Mouse (Mus musculus) lung, embryonic 16.5 days (tissue): ENCODE data around the gene Rftn1. TPM values are rescaled to one million over a fixed set of nuclear protein-coding genes. Genes with fewer than 3 reads are reported as not detected.

Experiments
- ATAC-seq: fragments of 200-750 bp; cut with Nextera tagmentation; 2 replicates; pipeline ENCODE4 v1.8.0; 2017; ENCODE audit warnings: low read depth, mild to moderate bottlenecking, moderate library complexity
- H3K27ac ChIP-seq: fragments of 300-500 bp; sonication (generic); 2 replicates; pipeline ENCODE4 v1.5.1; 2014; ENCODE audit warnings: mild to moderate bottlenecking, control low read depth, low read length
- H3K27me3 ChIP-seq: fragments of 300-500 bp; sonication (generic); 2 replicates; pipeline ENCODE4 v1.6.1; 2014; ENCODE audit warnings: low read depth, low read length, mixed read lengths; ENCODE audit not compliant: control insufficient read depth, insufficient read depth
- H3K36me3 ChIP-seq: fragments of 300-500 bp; sonication (generic); 2 replicates; pipeline ENCODE4 v1.6.1; 2014; ENCODE audit warnings: low read length; ENCODE audit not compliant: control insufficient read depth, insufficient read depth
- H3K4me1 ChIP-seq: fragments of 300-500 bp; sonication (generic); replicated peaks from 2 replicates; pipeline ENCODE4 v1.6.1; 2014; ENCODE audit warnings: low read length, mixed read lengths; ENCODE audit not compliant: control insufficient read depth, insufficient read depth
- H3K4me2 ChIP-seq: fragments of 300-500 bp; sonication (generic); 2 replicates; pipeline ENCODE4 v1.6.1; 2014; ENCODE audit warnings: low read depth, low read length, control low read depth
- H3K4me3 ChIP-seq: fragments of 300-500 bp; sonication (generic); 2 replicates; pipeline ENCODE4 v1.5.1; 2014; ENCODE audit warnings: mild to moderate bottlenecking, low read length, control low read depth
- H3K9ac ChIP-seq: fragments of 300-500 bp; sonication (generic); 2 replicates; pipeline ENCODE4 v1.6.1; 2014; ENCODE audit warnings: low read length, control low read depth
- H3K9me3 ChIP-seq: fragments of 300-500 bp; sonication (generic); 2 replicates; pipeline ENCODE4 v1.6.1; 2016; ENCODE audit warnings: low read length; ENCODE audit not compliant: control insufficient read depth
- WGBS: fragments of 180-500 bp; shearing (Covaris S2); extraction: QIAGEN DNeasy Blood & Tissue Kit; methylation state at CpG from one replicate; pipeline ENCODE4 v1.1.7; 2014; 5-methylcytosine and 5-hydroxymethylcytosine counted together
- polyA plus RNA-seq: library from polyadenylated mRNA; unstranded; fragments of >200 nt; fragmentation: Nextera tagmentation; extraction: Ambion mirVana; gene quantifications from 2 replicates; pipeline ENCODE4 v1.2.1, GENCODE M21; 2015

Gene Rftn1
- polyA plus RNA-seq, 1 experiment from 2014 or later, result 18.2 TPM

DNA sequence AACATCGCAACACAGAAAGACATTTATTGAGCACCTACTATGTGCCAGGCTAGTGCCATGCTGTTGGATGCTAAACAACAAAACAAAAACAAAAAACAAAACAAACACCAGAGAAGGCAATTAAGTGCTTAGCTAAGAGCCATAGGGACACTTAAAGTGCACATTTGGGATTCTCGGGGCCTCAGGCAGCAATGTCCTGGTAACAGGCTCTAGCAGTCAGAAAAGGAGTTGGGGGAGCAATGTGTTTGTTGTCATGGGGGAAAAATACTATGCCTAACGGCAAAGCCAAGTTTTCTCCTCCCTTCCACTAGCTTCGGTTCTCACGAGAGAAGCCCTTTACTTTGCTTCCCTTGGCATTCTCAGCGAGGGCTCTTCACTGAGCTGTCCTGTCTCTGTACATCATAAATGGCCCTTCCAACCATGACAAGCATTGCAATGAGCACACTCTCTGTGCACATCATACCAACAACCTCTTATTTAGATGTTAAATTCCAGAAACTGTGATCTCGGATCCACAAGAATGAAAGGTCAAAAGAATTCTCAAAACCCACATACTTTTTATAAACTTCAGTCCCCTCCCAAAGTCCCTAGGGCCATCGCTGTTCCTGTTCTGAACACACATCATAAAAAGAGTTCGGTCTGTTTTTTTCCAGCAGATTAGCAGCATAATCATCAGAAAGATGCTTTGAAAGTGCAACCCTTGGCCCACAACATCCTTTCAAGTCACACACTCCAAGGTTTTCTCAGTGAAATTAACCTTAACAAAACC is 63.2 kb downstream of the Rftn1 start:
- H3K4me3 ChIP-seq, result no peak overlapping the region
- no peak for ATAC-seq
- H3K27me3 ChIP-seq, result no peaks in the 10 kb centered on the region
- 71% methylated on average over 9 of the region's 9 CpGs for WGBS
- peaks cover 3% of the 10 kb centered on the region; the same call in 1 of the 2 replicates for H3K4me1 ChIP-seq
- H3K9ac ChIP-seq, result no peak overlapping the region
- H3K4me2 ChIP-seq, result no peak overlapping the region
- H3K9me3 ChIP-seq, result no peaks in the 10 kb centered on the region
- no peaks in the 10 kb centered on the region for H3K36me3 ChIP-seq
- no peak overlapping the region for H3K27ac ChIP-seq

DNA sequence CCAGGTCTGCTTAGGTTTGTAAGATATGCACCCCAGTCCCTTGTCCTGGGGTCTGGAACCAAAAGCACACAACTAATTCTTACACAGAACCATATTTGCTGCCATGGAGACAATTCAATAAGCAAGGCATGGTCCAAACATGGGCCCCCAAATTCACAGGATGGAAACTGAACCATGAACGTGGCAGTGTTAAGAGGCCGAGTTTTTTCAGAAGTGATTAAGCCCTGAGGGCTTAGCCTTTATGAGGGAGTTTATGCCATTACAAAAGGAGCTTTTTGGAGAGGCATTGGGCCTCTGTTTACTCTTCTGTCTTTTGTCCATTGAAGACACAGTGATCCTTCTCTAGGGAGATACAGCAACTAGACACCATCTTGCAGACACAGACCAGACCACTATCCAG is 63.9 kb downstream of the Rftn1 start:
- Histone ChIP-seq H3K4me1 (peaks cover 3% of the 10 kb centered on the region; the same call in 1 of the 2 replicates), H3K4me2 (no peak overlapping the region), H3K36me3 (no peaks in the 10 kb centered on the region), H3K4me3 (no peak overlapping the region), H3K27ac (no peak overlapping the region), H3K27me3 (no peaks in the 10 kb centered on the region), H3K9ac (no peak overlapping the region), H3K9me3 (no peaks in the 10 kb centered on the region)
- 66% methylated on average over 2 of the region's 2 CpGs for WGBS
- no peak for ATAC-seq

DNA sequence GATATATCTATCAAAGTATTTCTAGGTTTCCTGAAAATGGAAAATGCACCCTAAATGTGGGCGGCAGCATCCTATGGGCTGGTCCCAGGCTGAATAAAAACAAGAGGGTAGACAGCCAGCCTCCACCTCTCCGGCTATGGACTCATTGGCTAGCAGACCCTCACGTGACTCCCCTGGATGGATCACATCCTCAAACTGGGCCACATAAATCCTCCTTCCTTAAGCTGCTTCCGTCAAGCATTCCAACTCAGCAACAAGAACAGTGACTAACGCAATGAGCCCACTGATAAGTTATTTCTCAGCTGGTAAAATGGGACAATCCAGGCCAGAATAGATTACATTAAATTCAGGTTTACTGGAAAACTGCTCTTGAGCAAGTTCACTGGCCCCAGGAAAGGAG is 64.6 kb downstream of the Rftn1 start:
- no peak overlapping the region for H3K4me3 ChIP-seq
- H3K9me3 ChIP-seq, result no peaks in the 10 kb centered on the region
- no peak overlapping the region for H3K27ac ChIP-seq
- H3K4me2 ChIP-seq, result no peak overlapping the region
- H3K36me3 ChIP-seq, result no peaks in the 10 kb centered on the region
- ATAC-seq, result no peak
- H3K4me1 ChIP-seq, result peaks cover 3% of the 10 kb centered on the region; the same call in 1 of the 2 replicates
- 70% methylated on average over 5 of the region's 5 CpGs for WGBS
- H3K27me3 ChIP-seq, result no peaks in the 10 kb centered on the region
- no peak overlapping the region for H3K9ac ChIP-seq

DNA sequence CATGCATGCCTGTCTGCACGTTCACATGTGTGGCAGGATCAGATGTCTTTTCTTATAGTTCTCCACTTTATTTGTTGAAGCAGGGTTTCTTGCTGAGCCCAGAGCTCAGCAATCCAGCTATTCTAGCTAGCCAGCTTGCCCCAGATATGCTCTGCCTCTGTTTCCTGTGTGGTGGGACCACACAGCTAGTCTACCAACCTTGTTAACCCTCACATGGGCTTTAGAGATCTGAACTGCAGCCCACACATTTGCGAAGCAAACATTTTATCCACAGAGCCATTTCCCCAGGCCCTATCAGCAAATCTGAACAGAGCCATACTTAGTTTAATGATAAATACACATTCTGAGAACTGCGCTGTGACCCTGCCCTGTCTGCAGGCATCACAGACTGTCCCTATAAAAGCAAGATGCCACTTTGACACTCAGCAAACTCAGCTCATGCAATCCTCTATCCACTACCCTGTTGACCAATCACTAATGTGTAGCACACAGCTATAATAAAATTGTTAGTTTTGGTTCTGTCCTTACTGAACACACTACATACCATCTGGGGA is 65.2 kb downstream of the Rftn1 start:
- H3K27me3 ChIP-seq, result no peaks in the 10 kb centered on the region
- no peak overlapping the region for H3K4me3 ChIP-seq
- H3K27ac ChIP-seq, result 0 out of 2 replicates have a peak overlapping the region, but pooled peaks have one; percentile 40
- no peak overlapping the region for H3K9ac ChIP-seq
- ATAC-seq, result no peak
- peaks cover 3% of the 10 kb centered on the region; the same call in 1 of the 2 replicates for H3K4me1 ChIP-seq
- WGBS, result 64% methylated on average over 3 of the region's 3 CpGs
- no peaks in the 10 kb centered on the region for H3K9me3 ChIP-seq
- H3K36me3 ChIP-seq, result no peaks in the 10 kb centered on the region
- H3K4me2 ChIP-seq, result no peak overlapping the region

DNA sequence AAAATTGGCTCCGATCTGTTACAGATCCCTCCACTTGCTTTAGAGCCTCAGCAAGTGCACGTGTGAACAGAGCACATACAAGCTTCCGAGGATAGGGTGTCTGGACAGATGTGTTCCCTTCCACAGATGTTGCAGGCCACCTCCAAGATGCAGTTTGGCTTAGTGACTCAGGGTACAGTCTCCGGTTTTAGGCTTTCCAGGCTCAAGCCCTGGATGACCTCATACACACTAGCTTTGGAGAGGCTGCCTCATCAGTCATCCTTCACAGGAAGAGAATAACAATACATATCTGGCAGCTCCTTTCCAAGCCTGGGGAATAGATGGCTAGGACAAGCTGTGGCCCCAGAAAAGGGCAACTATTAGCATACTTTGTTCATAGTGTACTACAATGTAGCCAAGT is 65.8 kb downstream of the Rftn1 start:
- Histone ChIP-seq H3K4me2 (no peak overlapping the region), H3K4me3 (no peak overlapping the region), H3K27me3 (no peaks in the 10 kb centered on the region), H3K4me1 (peaks cover 3% of the 10 kb centered on the region; the same call in 1 of the 2 replicates), H3K27ac (no peak overlapping the region), H3K36me3 (no peaks in the 10 kb centered on the region), H3K9me3 (no peaks in the 10 kb centered on the region), H3K9ac (no peak overlapping the region)
- WGBS, result 58% methylated on average over 4 of the region's 4 CpGs
- ATAC-seq, result peak; percentile 71

DNA sequence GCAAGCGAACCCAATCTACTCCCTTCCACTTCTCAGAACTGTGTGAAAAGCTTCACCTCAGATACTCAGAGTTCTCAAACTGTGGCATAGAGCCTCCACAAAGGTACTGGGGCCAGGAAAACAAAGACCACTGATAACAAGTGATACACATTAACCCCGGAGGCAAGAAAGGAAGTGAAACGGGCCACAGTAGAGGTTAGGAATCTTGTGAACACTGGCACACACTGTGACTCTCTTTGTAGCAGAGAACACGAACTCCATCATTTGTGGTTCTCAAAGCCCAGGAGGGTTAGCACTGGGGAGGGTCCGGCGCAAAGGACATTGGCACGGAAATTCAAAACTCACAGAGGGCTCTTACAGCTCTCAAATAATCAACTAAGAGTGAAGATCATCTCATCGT is 67.9 kb downstream of the Rftn1 start:
- 56% methylated on average over 8 of the region's 8 CpGs for WGBS
- ATAC-seq, result no peak

DNA sequence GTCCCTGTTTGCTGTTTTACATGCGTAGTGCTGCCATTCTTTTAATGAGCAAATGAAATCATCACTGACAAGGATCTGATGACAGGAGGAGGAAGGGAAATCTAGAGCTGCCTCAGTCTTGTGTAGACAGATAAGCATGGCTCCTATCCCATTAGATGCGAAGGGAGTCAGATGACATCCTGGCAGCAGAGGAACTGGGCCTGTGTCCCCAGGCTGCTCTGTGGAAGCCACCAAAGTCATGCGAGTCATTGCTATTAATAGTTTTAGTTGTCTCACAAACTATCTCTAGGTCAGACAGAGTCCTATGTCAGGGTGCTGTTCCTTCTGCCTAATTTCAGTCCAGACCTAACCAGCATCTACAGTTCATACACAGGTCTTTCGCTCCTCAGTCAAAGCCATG is 70.4 kb downstream of the Rftn1 start:
- WGBS, result 79% methylated on average over 4 of the region's 4 CpGs
- no peak for ATAC-seq
- H3K9ac ChIP-seq, result no peak overlapping the region
- no peak overlapping the region for H3K4me3 ChIP-seq
- H3K9me3 ChIP-seq, result no peaks in the 10 kb centered on the region
- H3K4me1 ChIP-seq, result peaks cover 1% of the 10 kb centered on the region; the same call in 1 of the 2 replicates
- no peaks in the 10 kb centered on the region for H3K36me3 ChIP-seq
- no peaks in the 10 kb centered on the region for H3K27me3 ChIP-seq
- H3K27ac ChIP-seq, result no peak overlapping the region
- H3K4me2 ChIP-seq, result no peak overlapping the region

More for the DNA sequence above, 67.9 kb downstream of the Rftn1 start:
- H3K9ac ChIP-seq, result no peak overlapping the region
- H3K36me3 ChIP-seq, result no peaks in the 10 kb centered on the region
- H3K27ac ChIP-seq, result no peak overlapping the region
- H3K27me3 ChIP-seq, result no peaks in the 10 kb centered on the region
- no peak overlapping the region for H3K4me2 ChIP-seq
- H3K4me1 ChIP-seq, result peaks cover 3% of the 10 kb centered on the region; the same call in 1 of the 2 replicates
- no peak overlapping the region for H3K4me3 ChIP-seq
- H3K9me3 ChIP-seq, result no peaks in the 10 kb centered on the region

DNA sequence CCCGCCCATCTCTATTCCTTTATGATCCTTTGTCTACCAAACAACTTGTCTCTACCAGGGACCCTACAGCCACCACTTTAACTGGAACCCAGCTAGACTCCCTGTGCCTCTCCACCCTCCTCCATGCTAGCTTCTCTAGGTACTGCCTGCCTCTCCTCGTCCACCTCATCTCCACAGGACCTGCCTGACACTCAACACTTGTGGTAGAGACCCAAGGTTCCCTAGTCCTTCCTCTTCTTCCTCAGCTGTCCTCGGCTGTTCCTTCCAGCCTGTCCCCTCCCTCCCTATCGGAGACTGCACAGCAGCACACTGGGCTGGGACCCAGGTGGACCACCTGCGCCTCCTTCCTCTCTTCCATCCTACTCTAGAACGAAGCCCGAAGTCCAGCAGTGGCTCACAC is 73.0 kb downstream of the Rftn1 start:
- Histone ChIP-seq H3K27ac (no peak overlapping the region), H3K9me3 (no peaks in the 10 kb centered on the region), H3K4me2 (no peak overlapping the region), H3K9ac (no peak overlapping the region), H3K27me3 (no peaks in the 10 kb centered on the region), H3K4me3 (no peak overlapping the region), H3K4me1 (no peaks in the 10 kb centered on the region), H3K36me3 (no peaks in the 10 kb centered on the region)
- ATAC-seq, result no peak
- 94% methylated on average over 7 of the region's 7 CpGs for WGBS

DNA sequence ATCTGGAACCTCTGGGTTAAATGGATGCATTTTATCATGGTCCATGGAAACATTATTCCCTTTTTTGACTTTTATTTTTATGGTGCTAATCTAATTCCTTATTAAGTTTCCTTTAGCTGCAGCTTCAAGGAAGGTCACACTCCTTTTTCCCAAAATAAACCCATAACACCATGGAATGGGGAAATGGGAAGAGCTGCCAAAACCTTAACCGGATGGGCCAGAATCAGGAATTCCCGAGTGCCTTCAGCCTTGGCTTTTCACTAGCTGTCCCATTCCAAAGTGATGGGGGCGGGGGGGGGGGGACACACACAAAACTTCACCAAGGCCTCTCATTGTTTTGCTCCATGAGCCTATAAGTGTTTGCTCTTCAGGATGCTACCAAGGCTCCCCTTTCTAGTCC is 73.5 kb downstream of the Rftn1 start:
- ATAC-seq, result no peak
- Histone ChIP-seq H3K9ac (no peak overlapping the region), H3K4me1 (no peaks in the 10 kb centered on the region), H3K36me3 (no peaks in the 10 kb centered on the region), H3K9me3 (no peaks in the 10 kb centered on the region), H3K4me2 (no peak overlapping the region), H3K27ac (no peak overlapping the region), H3K27me3 (no peaks in the 10 kb centered on the region), H3K4me3 (no peak overlapping the region)
- 71% methylated on average over 3 of the region's 3 CpGs for WGBS
